Mouse (Mus musculus) brain, embryonic 14.5 days (tissue): ENCODE results near the gene Exoc3l4. TPM values are rescaled to one million over a fixed set of nuclear protein-coding genes. Genes with fewer than 3 reads are reported as not detected.
A peak's percentile ranks its signal among the peaks of the same experiment; 100 is the strongest.

ENCODE experiments used
- DNase-seq: peaks from one replicate; pipeline ENCODE4 v3.0.0-alpha.2; 2011; ENCODE audit warnings: low read depth
- CTCF ChIP-seq: fragments of 200-500 bp; IDR thresholded peaks from 2 replicates; pipeline ENCODE4 v1.5.1; 2012; ENCODE audit warnings: inconsistent platforms, mild to moderate bottlenecking, moderate library complexity, borderline replicate concordance; ENCODE audit not compliant: insufficient read depth, insufficient read length; ENCODE audit errors: extremely low read depth
- POLR2A ChIP-seq: fragments of 200-500 bp; IDR thresholded peaks from 2 replicates; pipeline ENCODE4 v1.6.1; 2012; ENCODE audit warnings: mild to moderate bottlenecking, inconsistent platforms, borderline replicate concordance; ENCODE audit not compliant: poor library complexity, insufficient read depth, insufficient read length, severe bottlenecking; ENCODE audit errors: extremely low read depth
- polyA plus RNA-seq: library from polyadenylated mRNA; depleted of rRNA; stranded (reverse); fragments of >200 nt; gene quantifications from 2 replicates; pipeline ENCODE4 v1.2.3, GENCODE M21; 2012

Gene Exoc3l4
- polyA plus RNA-seq, 1 experiment = 3.5 TPM

DNA sequence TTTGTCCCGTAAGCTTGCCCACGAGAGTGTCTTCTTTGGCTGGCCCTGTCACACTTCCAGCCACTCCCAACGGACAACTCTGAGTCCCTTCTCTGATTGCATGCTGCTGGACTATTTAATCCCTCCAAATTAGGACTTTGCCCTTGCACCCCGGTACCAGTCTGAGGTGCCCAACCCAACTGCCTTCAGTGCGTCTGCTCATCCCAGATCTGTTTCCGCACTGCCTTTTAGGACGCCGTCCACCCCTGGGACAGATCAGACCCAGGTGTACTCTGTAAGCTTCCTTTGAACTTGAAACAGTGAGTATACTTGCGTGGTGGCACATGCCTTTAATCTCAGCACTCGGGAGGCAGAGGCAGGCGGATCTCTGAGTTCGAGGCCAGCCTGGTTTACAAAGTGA is 38.0 kb upstream of the Exoc3l4 start:
- no peak for TF ChIP-seq POLR2A
- TF ChIP-seq CTCF = no peak
- DNase-seq = no peak

- DNase-seq = no peak
- TF ChIP-seq CTCF = no peak
- no peak for TF ChIP-seq POLR2A
Observed at GRCm38 (mm10) chr12:111385883-111386641, 30.8 kb upstream of the Exoc3l4 start.

GRCm38 (mm10) chr12:111386642-111387120 is 30.1 kb upstream of the Exoc3l4 start:
- no peak for TF ChIP-seq CTCF
- no peak for TF ChIP-seq POLR2A
- DNase-seq = no peak

DNA sequence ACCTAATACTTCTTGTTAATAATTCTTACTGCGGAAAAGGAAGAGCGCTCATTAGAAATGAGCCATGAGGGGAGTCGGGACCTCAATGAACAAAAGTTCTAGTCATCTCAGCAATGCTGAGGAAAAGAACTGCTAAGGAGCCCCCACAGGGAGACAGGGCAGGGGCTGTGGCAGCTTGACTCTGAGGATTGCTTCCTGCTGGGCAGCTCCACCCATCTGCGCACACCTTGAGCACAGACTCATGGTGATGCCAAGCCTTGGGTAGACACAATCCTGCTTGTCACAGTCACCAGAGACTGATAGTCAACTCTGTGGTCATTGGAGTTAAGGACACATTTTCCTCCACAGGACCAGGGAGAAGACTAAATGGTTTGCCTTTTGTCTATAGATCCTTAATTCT is 29.7 kb upstream of the Exoc3l4 start:
- no peak for DNase-seq
- TF ChIP-seq CTCF (no peak), POLR2A (no peak)

- no peak for DNase-seq
- TF ChIP-seq CTCF (no peak), POLR2A (no peak)
Observed at GRCm38 (mm10) chr12:111394008-111394407, 22.8 kb upstream of the Exoc3l4 start.

- DNase-seq = no peak
- no peak for TF ChIP-seq CTCF
- TF ChIP-seq POLR2A = no peak
Observed at GRCm38 (mm10) chr12:111396997-111397396, 19.8 kb upstream of the Exoc3l4 start.

DNA sequence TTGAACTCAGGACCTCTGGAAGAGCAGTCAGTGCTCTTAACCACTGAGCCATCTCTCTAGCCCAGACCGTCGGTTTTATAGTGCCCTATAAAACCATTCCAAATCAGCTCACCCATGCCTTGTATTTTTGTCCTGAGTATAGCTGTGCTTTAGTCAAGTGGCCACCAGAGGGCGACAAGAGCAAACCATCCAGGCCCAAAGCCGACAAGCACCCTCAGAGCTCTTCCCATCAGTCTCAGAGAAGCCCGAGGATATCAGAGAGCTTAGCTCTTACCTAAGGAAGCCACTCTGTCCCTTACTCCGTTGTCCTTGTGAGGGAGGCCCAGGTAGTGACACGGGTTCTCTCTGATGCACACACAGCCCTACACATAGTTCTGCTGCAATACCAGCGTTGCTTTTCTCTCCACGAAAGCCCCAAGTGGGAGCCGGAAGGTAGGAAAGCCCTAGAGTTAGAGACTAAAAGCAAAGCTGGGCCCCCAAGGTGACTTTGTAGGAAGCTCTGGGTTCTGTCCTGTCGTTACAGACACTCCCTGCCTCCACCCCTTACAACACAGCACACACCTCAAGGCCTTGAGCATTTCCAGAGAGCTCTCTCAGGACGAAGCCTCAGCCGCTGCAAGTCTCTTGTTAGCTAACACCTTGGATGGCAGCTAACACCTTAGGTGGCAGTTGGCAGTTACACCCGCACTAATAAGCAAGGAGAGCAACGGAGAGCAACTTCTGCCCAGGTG is 15.2 kb upstream of the Exoc3l4 start:
- DNase-seq = peak; percentile 91
- TF ChIP-seq CTCF (peak; percentile 97), POLR2A (no peak)

GRCm38 (mm10) chr12:111404880-111405279 is 11.9 kb upstream of the Exoc3l4 start:
- no peak for DNase-seq
- TF ChIP-seq POLR2A = no peak
- TF ChIP-seq CTCF = no peak

- no peak for TF ChIP-seq POLR2A
- TF ChIP-seq CTCF = no peak
- DNase-seq = no peak
Observed at GRCm38 (mm10) chr12:111406622-111407021, 10.2 kb upstream of the Exoc3l4 start, which contains the start of gene Lbhd2. Lbhd2 (plus strand) TSS chr12:111406809.

GRCm38 (mm10) chr12:111409583-111409982 is 7.2 kb upstream of the Exoc3l4 start:
- peak; percentile 82 for DNase-seq
- TF ChIP-seq CTCF (no peak), POLR2A (no peak)

DNA sequence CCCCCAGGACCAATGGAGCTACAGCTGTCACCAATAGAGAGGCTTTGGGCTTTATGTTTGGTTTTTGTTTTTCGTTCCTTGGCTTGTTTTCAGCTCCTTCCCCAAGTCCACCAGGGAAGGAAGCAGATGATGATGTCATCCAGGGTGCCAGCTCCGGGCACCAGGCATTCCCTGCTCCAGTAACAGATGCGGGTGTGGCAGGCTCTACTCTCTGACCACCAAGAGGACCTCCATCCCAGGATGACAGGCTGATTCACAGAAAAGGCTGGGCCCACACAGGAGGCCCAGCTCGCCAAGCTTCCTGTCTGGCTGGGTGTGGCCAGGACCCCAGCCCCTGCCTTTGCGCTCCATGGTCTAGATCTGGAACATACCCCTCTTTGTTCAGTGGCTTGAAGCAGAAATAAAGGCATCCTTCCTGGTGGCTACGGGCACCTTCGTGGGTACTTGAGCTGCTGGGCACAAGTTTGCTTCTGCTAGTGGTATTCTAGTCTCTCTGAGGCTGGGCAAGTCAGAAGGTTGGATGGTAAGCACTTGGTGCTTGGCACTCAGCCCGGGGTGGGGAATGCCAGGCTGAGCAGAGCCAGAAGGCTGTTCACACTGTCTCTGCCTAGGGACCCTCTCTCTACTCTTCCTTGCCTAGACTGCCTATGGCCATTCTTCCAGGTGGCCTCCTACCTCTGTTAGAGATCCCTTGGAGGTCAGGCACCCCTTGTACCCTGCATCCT is 5.0 kb upstream of the Exoc3l4 start:
- no peak for DNase-seq
- TF ChIP-seq POLR2A (no peak), CTCF (no peak)

GRCm38 (mm10) chr12:111412581-111413284 is 4.1 kb upstream of the Exoc3l4 start:
- DNase-seq = no peak
- TF ChIP-seq CTCF (0 out of 2 replicates have a peak, but pooled peaks have one; percentile 0), POLR2A (no peak)
